Mouse (Mus musculus) G1E (cell line): Measurements from ENCODE around the gene Abca3. TPM values are rescaled to one million over a fixed set of nuclear protein-coding genes. Genes with fewer than 3 reads are reported as not detected.
A peak's percentile ranks its signal among the peaks of the same experiment; 100 is the strongest.
"Not testable (repeated sequence)": the region's sequence is repeated elsewhere in the genome, so short reads cannot be mapped to it uniquely, and the experiment has no call there.

Experiments
- ATAC-seq: 2 replicates; pipeline ENCODE4 v1.8.0; 2016; ENCODE audit warnings: mild to moderate bottlenecking; ENCODE audit not compliant: insufficient number of reproducible peaks, poor library complexity, low FRiP score, severe bottlenecking; ENCODE audit errors: extremely low read depth
- DNase-seq: peaks from one replicate; pipeline ENCODE4 v3.0.0; 2012; ENCODE audit warnings: low spot score
- H3K27me3 ChIP-seq: 2 replicates; pipeline ENCODE4 v1.6.1; 2012; ENCODE audit warnings: mild to moderate bottlenecking, low read length, inconsistent platforms; ENCODE audit not compliant: insufficient read depth
- H3K36me3 ChIP-seq: replicated peaks from 2 replicates; pipeline ENCODE3; 2012; ENCODE audit warnings: mild to moderate bottlenecking, inconsistent platforms
- H3K4me1 ChIP-seq: 2 replicates; pipeline ENCODE4 v1.6.1; 2012; ENCODE audit warnings: low read depth, low read length, inconsistent platforms, mixed read lengths; ENCODE audit not compliant: insufficient read depth
- H3K4me3 ChIP-seq: 2 replicates; pipeline ENCODE4 v1.5.1; 2012; ENCODE audit warnings: low read depth, mild to moderate bottlenecking, inconsistent platforms, low read length, moderate library complexity, mixed read lengths
- H3K9me3 ChIP-seq: replicated peaks from 2 replicates; pipeline ENCODE4 v1.6.1; 2012; ENCODE audit warnings: inconsistent platforms
- CTCF ChIP-seq: IDR thresholded peaks from 2 replicates; pipeline ENCODE4 v1.5.1; 2012; ENCODE audit warnings: low read depth, low read length, inconsistent platforms, mixed read lengths
- GATA1 ChIP-seq: IDR thresholded peaks from 2 replicates; pipeline ENCODE4 v1.6.1; 2012; ENCODE audit warnings: borderline replicate concordance, low read length, inconsistent platforms, mixed read lengths
- GATA2 ChIP-seq: IDR thresholded peaks from 2 replicates; pipeline ENCODE4 v1.6.1; 2012; ENCODE audit warnings: low read depth, low read length, inconsistent platforms, borderline replicate concordance
- POLR2AphosphoS5 ChIP-seq: IDR thresholded peaks from 2 replicates; pipeline ENCODE4 v1.6.1; 2012; ENCODE audit warnings: low read depth, low read length, inconsistent platforms; ENCODE audit not compliant: insufficient replicate concordance
- TAL1 ChIP-seq: conservative IDR thresholded peaks from 2 replicates; pipeline ENCODE4 v1.6.1; 2012; ENCODE audit warnings: low read depth, low read length, inconsistent platforms, mixed read lengths
- polyA plus RNA-seq: library from polyadenylated mRNA; stranded (reverse); fragments of >175 nt; gene quantifications from 2 replicates; pipeline ENCODE4 v1.2.3, GENCODE M21; 2012
- total RNA-seq, 2 experiments: library from RNA; stranded (forward) in 1 of 2; stranded (reverse) in 1 of 2; fragments of 200-1000 nt in 1 of 2; fragments of >200 nt in 1 of 2; fragmentation: Nextera tagmentation in 1 of 2; gene quantifications; 2 replicates each; pipeline ENCODE4 v1.2.3; 2014 to 2017

Abca3 gene
- total and polyA plus RNA-seq, 3 experiments: 24.0 to 68.9 (median 29.5) TPM

DNA sequence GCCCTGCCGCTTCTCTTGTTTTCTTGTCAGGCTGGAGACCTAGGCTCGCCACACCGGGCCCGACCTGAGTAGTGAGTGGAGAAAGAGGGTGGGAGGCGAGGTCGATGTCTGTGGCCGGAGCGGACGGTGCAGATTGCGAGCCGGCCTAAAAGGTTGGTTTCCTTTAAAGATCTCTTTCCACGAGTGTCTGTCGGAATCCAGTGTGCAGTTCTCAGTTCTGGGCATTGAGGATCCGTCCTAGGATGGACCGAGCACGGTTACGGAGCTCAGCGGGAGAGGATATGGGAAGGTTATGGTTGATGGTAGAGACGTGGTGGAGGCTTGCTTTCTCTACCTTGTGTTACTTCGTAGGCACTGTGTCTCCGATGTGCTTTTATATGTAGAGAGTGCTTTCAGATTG, 63.3 kb downstream of the Abca3 start:
- no peak for TF ChIP-seq CTCF
- no peak for TF ChIP-seq GATA1
- no peak for TF ChIP-seq GATA2
- TF ChIP-seq TAL1: no peak
- TF ChIP-seq POLR2AphosphoS5: no peak
- ATAC-seq (no peak), DNase-seq (no peak)
- no peaks in the 10 kb centered on the region for H3K9me3 ChIP-seq
- H3K36me3 ChIP-seq: peaks cover 71% of the 10 kb centered on the region
- peaks cover 42% of the 10 kb centered on the region for H3K4me1 ChIP-seq
- no peaks in the 10 kb centered on the region for H3K27me3 ChIP-seq
- H3K4me3 ChIP-seq: peak overlapping the region; percentile 87

- H3K4me1 ChIP-seq: peaks cover 47% of the 10 kb centered on the region
- no peaks in the 10 kb centered on the region for H3K27me3 ChIP-seq
- ATAC-seq (no peak), DNase-seq (no peak)
- peaks cover 72% of the 10 kb centered on the region for H3K36me3 ChIP-seq
- H3K9me3 ChIP-seq: no peaks in the 10 kb centered on the region
- TF ChIP-seq CTCF (no peak), GATA1 (no peak)
- H3K4me3 ChIP-seq: peak overlapping the region; percentile 87
These were observed 64.4 kb downstream of the Abca3 start for GRCm38 (mm10) chr17:24416051-24416652.

- peaks cover 77% of the 10 kb centered on the region for H3K36me3 ChIP-seq
- no peak for DNase-seq
- H3K9me3 ChIP-seq: no peaks in the 10 kb centered on the region
- peaks cover 33% of the 10 kb centered on the region for H3K4me1 ChIP-seq
- H3K4me3 ChIP-seq: no peak overlapping the region
- TF ChIP-seq CTCF: no peak
- no peak for ATAC-seq
- H3K27me3 ChIP-seq: no peaks in the 10 kb centered on the region
These were observed 71.4 kb downstream of the Abca3 start for GRCm38 (mm10) chr17:24423114-24423513.

- no peak for DNase-seq
- no peak overlapping the region for H3K4me3 ChIP-seq
- no peak for ATAC-seq
These were observed 72.7 kb downstream of the Abca3 start for GRCm38 (mm10) chr17:24424489-24424888.

DNA sequence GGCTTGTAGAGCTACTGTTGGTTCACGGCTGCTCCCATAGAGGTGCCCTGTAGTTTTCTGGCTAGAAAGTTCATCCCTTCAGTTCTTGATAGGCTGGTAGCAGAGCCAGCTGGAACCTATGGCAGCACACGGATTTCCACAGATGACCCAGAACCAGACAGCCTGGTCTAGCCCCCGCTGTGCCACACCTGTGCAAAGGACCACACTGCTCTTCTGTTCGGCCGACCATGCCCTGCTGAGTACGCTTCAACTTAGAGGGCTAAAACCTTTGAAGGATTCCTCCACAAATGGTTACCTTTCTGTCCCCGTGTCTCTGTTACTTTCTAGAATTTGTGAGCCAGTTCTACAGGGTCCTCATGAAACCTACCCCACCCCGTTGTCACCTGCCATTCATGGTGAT, 73.6 kb downstream of the Abca3 start:
- peaks cover 71% of the 10 kb centered on the region for H3K36me3 ChIP-seq
- H3K9me3 ChIP-seq, ATAC-seq, H3K4me3 ChIP-seq, DNase-seq, H3K27me3 ChIP-seq: not testable (repeated sequence)
- peaks cover 25% of the 10 kb centered on the region for H3K4me1 ChIP-seq

More at GRCm38 (mm10) chr17:24424489-24424888, 72.7 kb downstream of the Abca3 start:
- TF ChIP-seq GATA2 (no peak), TAL1 (no peak), GATA1 (no peak), POLR2AphosphoS5 (no peak), CTCF (no peak)
- H3K36me3 ChIP-seq: peaks cover 71% of the 10 kb centered on the region
- H3K27me3 ChIP-seq: no peaks in the 10 kb centered on the region
- H3K4me1 ChIP-seq: peaks cover 30% of the 10 kb centered on the region
- H3K9me3 ChIP-seq: no peaks in the 10 kb centered on the region

GRCm38 (mm10) chr17:24425905-24426304, 74.2 kb downstream of the Abca3 start:
- DNase-seq: no peak
- H3K36me3 ChIP-seq: peaks cover 71% of the 10 kb centered on the region
- no peak for ATAC-seq
- peaks cover 23% of the 10 kb centered on the region for H3K4me1 ChIP-seq
- no peaks in the 10 kb centered on the region for H3K27me3 ChIP-seq
- H3K4me3 ChIP-seq: no peak overlapping the region; the same call in 1 of the 2 replicates
- no peaks in the 10 kb centered on the region for H3K9me3 ChIP-seq
- TF ChIP-seq POLR2AphosphoS5 (no peak), GATA1 (no peak), GATA2 (no peak), TAL1 (no peak), CTCF (no peak)

- H3K4me1 ChIP-seq: peaks cover 22% of the 10 kb centered on the region
- DNase-seq (peak; percentile 88), ATAC-seq (peak; percentile 94)
- no peaks in the 10 kb centered on the region for H3K27me3 ChIP-seq
- peak within 1 kb of the TSS; percentile 83 for H3K4me3 ChIP-seq
- TF ChIP-seq GATA1: no peak
- no peak for TF ChIP-seq GATA2
- TF ChIP-seq TAL1: no peak
- no peak for TF ChIP-seq CTCF
- TF ChIP-seq POLR2AphosphoS5: no peak
- peaks cover 66% of the 10 kb centered on the region for H3K36me3 ChIP-seq
- no peaks in the 10 kb centered on the region for H3K9me3 ChIP-seq
These were observed 74.9 kb downstream of the Abca3 start, which contains the start of gene Eci1 for GRCm38 (mm10) chr17:24426471-24427169. Gene Eci1, plus strand, starts transcription at chr17:24426641.
